Mouse (Mus musculus): ENCODE data around the gene Zfyve9. TPM values are rescaled to one million over a fixed set of nuclear protein-coding genes. Genes with fewer than 3 reads are reported as not detected.
A peak's percentile ranks its signal among the peaks of the same experiment; 100 is the strongest.

Zfyve9 gene
- total and polyA plus RNA-seq, 2 experiments from 2014 or later, result 9.2 to 28.5 TPM

- H3K4me3 ChIP-seq (ENCODE audit: low read length), result no peak overlapping the region
- no peak overlapping the region for H3K27ac ChIP-seq
- H3K4me1 ChIP-seq (ENCODE audit: insufficient read depth, low read length), result no peaks in the 10 kb centered on the region
- peaks cover 3% of the 10 kb centered on the region; the same call in 1 of the 2 replicates for H3K36me3 ChIP-seq (ENCODE audit: insufficient read depth, low read length)
- no peak for TF ChIP-seq CTCF (IDR thresholded peaks at IDR 0.05; ENCODE audit: low read depth)
- no peak overlapping the region for H3K9ac ChIP-seq (replicated peaks; ENCODE audit: low read length)
- DNase-seq (ENCODE audit: low spot score) (no peak), ATAC-seq (no peak)
- 85% methylated on average over 1 of the region's 1 CpGs for WGBS
- H3K9me3 ChIP-seq (ENCODE audit: low read length), result no peaks in the 10 kb centered on the region
- H3K4me2 ChIP-seq (ENCODE audit: low read depth, low read length), result no peak overlapping the region
- no peaks in the 10 kb centered on the region for H3K27me3 ChIP-seq (ENCODE audit: insufficient read depth, low read length)
Measured at GRCm38 (mm10) chr4:108730450-108730849, 50.1 kb downstream of the Zfyve9 start.

GRCm38 (mm10) chr4:108724102-108724501, 56.5 kb downstream of the Zfyve9 start:
- TF ChIP-seq CTCF (IDR thresholded peaks at IDR 0.05; ENCODE audit: low read depth), result no peak
- 92% methylated on average over 2 of the region's 2 CpGs for WGBS
- peaks cover 4% of the 10 kb centered on the region; the same call in 1 of the 2 replicates for H3K36me3 ChIP-seq (ENCODE audit: insufficient read depth, low read length)

GRCm38 (mm10) chr4:108721245-108721784, 59.3 kb downstream of the Zfyve9 start:
- Histone ChIP-seq H3K9ac (replicated peaks; ENCODE audit: low read length) (no peak overlapping the region), H3K4me2 (ENCODE audit: low read depth, low read length) (no peak overlapping the region), H3K4me1 (ENCODE audit: insufficient read depth, low read length) (no peaks in the 10 kb centered on the region), H3K36me3 (ENCODE audit: insufficient read depth, low read length) (peaks cover 4% of the 10 kb centered on the region; the same call in 1 of the 2 replicates), H3K9me3 (ENCODE audit: low read length) (no peaks in the 10 kb centered on the region), H3K4me3 (ENCODE audit: low read length) (no peak overlapping the region), H3K27me3 (ENCODE audit: insufficient read depth, low read length) (no peaks in the 10 kb centered on the region), H3K27ac (no peak overlapping the region)
- 90% methylated on average over 3 of the region's 3 CpGs for WGBS
- DNase-seq (ENCODE audit: low spot score), result no peak
- no peak for TF ChIP-seq CTCF (IDR thresholded peaks at IDR 0.05; ENCODE audit: low read depth)
- ATAC-seq, result no peak

More at GRCm38 (mm10) chr4:108724102-108724501, 56.5 kb downstream of the Zfyve9 start:
- Histone ChIP-seq H3K9me3 (ENCODE audit: low read length) (no peaks in the 10 kb centered on the region), H3K27ac (no peak overlapping the region), H3K4me1 (ENCODE audit: insufficient read depth, low read length) (no peaks in the 10 kb centered on the region), H3K27me3 (ENCODE audit: insufficient read depth, low read length) (no peaks in the 10 kb centered on the region), H3K9ac (replicated peaks; ENCODE audit: low read length) (no peak overlapping the region), H3K4me3 (ENCODE audit: low read length) (no peak overlapping the region), H3K4me2 (ENCODE audit: low read depth, low read length) (no peak overlapping the region)
- ATAC-seq, result no peak
- no peak for DNase-seq (ENCODE audit: low spot score)

GRCm38 (mm10) chr4:108719349-108719748, 61.2 kb downstream of the Zfyve9 start, which contains the start of gene 3110021N24Rik:
Gene 3110021N24Rik (plus strand): TSS chr4:108719649.
- 85% methylated on average over 5 of the region's 5 CpGs for WGBS
- Histone ChIP-seq H3K4me3 (ENCODE audit: low read length) (no peak within 1 kb of the TSS), H3K27ac (no peak within 1 kb of the TSS), H3K4me2 (ENCODE audit: low read depth, low read length) (no peak within 1 kb of the TSS), H3K36me3 (ENCODE audit: insufficient read depth, low read length) (no peaks in the 10 kb centered on the region), H3K9me3 (ENCODE audit: low read length) (no peaks in the 10 kb centered on the region), H3K9ac (replicated peaks; ENCODE audit: low read length) (no peak within 1 kb of the TSS), H3K4me1 (ENCODE audit: insufficient read depth, low read length) (no peaks in the 10 kb centered on the region), H3K27me3 (ENCODE audit: insufficient read depth, low read length) (no peaks in the 10 kb centered on the region)
- no peak for TF ChIP-seq CTCF (IDR thresholded peaks at IDR 0.05; ENCODE audit: low read depth)
- no peak for DNase-seq (ENCODE audit: low spot score)
- no peak for ATAC-seq

- Histone ChIP-seq H3K4me2 (ENCODE audit: low read depth, low read length) (no peak overlapping the region), H3K4me1 (ENCODE audit: insufficient read depth, low read length) (no peaks in the 10 kb centered on the region), H3K36me3 (ENCODE audit: insufficient read depth, low read length) (no peaks in the 10 kb centered on the region), H3K27me3 (ENCODE audit: insufficient read depth, low read length) (no peaks in the 10 kb centered on the region), H3K9ac (replicated peaks; ENCODE audit: low read length) (no peak overlapping the region), H3K27ac (no peak overlapping the region), H3K9me3 (ENCODE audit: low read length) (no peaks in the 10 kb centered on the region), H3K4me3 (ENCODE audit: low read length) (no peak overlapping the region)
- TF ChIP-seq CTCF (IDR thresholded peaks at IDR 0.05; ENCODE audit: low read depth), result no peak
- ATAC-seq, result no peak
- 60% methylated on average over 5 of the region's 5 CpGs for WGBS
- peak; percentile 14 for DNase-seq (ENCODE audit: low spot score)
Measured at GRCm38 (mm10) chr4:108708209-108708608, 72.4 kb downstream of the Zfyve9 start.

GRCm38 (mm10) chr4:108696934-108697333, 83.7 kb downstream of the Zfyve9 start:
- H3K36me3 ChIP-seq (ENCODE audit: insufficient read depth, low read length), result no peaks in the 10 kb centered on the region
- peak; percentile 74 for DNase-seq (ENCODE audit: low spot score)
- WGBS, result 58% methylated on average over 3 of the region's 3 CpGs
- peak; percentile 63; the same call in 1 of the 2 replicates for ATAC-seq
- peak; percentile 77 for TF ChIP-seq CTCF (IDR thresholded peaks at IDR 0.05; ENCODE audit: low read depth)
- no peaks in the 10 kb centered on the region for H3K9me3 ChIP-seq (ENCODE audit: low read length)
- no peak overlapping the region for H3K27ac ChIP-seq
- H3K4me2 ChIP-seq (ENCODE audit: low read depth, low read length), result no peak overlapping the region
- no peak overlapping the region for H3K9ac ChIP-seq (replicated peaks; ENCODE audit: low read length)
- H3K27me3 ChIP-seq (ENCODE audit: insufficient read depth, low read length), result no peaks in the 10 kb centered on the region
- H3K4me3 ChIP-seq (ENCODE audit: low read length), result no peak overlapping the region
- no peaks in the 10 kb centered on the region for H3K4me1 ChIP-seq (ENCODE audit: insufficient read depth, low read length)

GRCm38 (mm10) chr4:108691469-108691868, 89.1 kb downstream of the Zfyve9 start:
- ATAC-seq, result no peak
- Histone ChIP-seq H3K9me3 (ENCODE audit: low read length) (no peaks in the 10 kb centered on the region), H3K4me1 (ENCODE audit: insufficient read depth, low read length) (no peaks in the 10 kb centered on the region), H3K27me3 (ENCODE audit: insufficient read depth, low read length) (no peaks in the 10 kb centered on the region), H3K36me3 (ENCODE audit: insufficient read depth, low read length) (no peaks in the 10 kb centered on the region; the same call in 1 of the 2 replicates), H3K9ac (replicated peaks; ENCODE audit: low read length) (no peak overlapping the region), H3K27ac (no peak overlapping the region), H3K4me3 (ENCODE audit: low read length) (no peak overlapping the region), H3K4me2 (ENCODE audit: low read depth, low read length) (no peak overlapping the region)
- no peak for TF ChIP-seq CTCF (IDR thresholded peaks at IDR 0.05; ENCODE audit: low read depth)
- no peak for DNase-seq (ENCODE audit: low spot score)
